18 mouse cellular contexts compared by ENCODE assay signal in genomic region chr7:138903886-138904435, GRCm38 (mm10). TPM values are rescaled to one million over a fixed set of nuclear protein-coding genes. Genes with fewer than 3 reads are reported as not detected.
A peak's percentile ranks its signal among the peaks of the same experiment; 100 is the strongest.
DNase-seq lines count a peak whose midpoint lies in the region; TF ChIP-seq lines count a peak whose summit lies in the region.
"Had no signal": no experiment of that assay in that cellular context is flagged by ENCODE, and none has a peak within 500 bp of the region (broad histone marks: within the 10 kb centered on the region; RNA-seq: fewer than 3 reads in every experiment).

No protein-coding gene starts in this region.

- WGBS in liver, adult 2 months: 12% methylated on average over 7 of the region's 7 CpGs

- no peak overlapping the region for H3K4me3 ChIP-seq in liver, adult 2 months (ENCODE audit: insufficient read depth, low read depth, low read length)
- H3K4me3 ChIP-seq: forebrain, embryonic 15.5 days; neural tube, embryonic 12.5 days had no signal

- peaks cover 37% of the 10 kb centered on the region for H3K79me2 ChIP-seq in liver, adult 2 months (ENCODE audit: control insufficient read depth, insufficient read depth, low read length)

- H3K36me3 ChIP-seq in liver, adult 2 months (ENCODE audit: control insufficient read depth, insufficient read depth, low read length): peaks cover 9% of the 10 kb centered on the region
- H3K36me3 ChIP-seq: forebrain, embryonic 15.5 days; neural tube, embryonic 12.5 days had no signal

- H3K9ac ChIP-seq in liver, adult 2 months (ENCODE audit: low read depth, low read length): peak overlapping the region; percentile 45
- H3K9ac ChIP-seq: forebrain, embryonic 15.5 days; lung, embryonic 14.5 days; neural tube, embryonic 12.5 days had no signal

- H3K27me3 ChIP-seq in liver, adult 2 months (ENCODE audit: control insufficient read depth, insufficient read depth, low read length): no peaks in the 10 kb centered on the region
- H3K27me3 ChIP-seq: forebrain, embryonic 15.5 days; neural tube, embryonic 12.5 days had no signal

- H3K27ac ChIP-seq in liver, adult 2 months (replicated peaks; ENCODE audit: insufficient read depth, low read depth, low read length): peak overlapping the region; percentile 71
- H3K27ac ChIP-seq: forebrain, embryonic 15.5 days; neural tube, embryonic 12.5 days had no signal

- peaks cover 32% of the 10 kb centered on the region for H3K4me1 ChIP-seq in liver, adult 2 months (ENCODE audit: control insufficient read depth, insufficient read depth, low read length)

- TF ChIP-seq CTCF in liver, adult 2 months (IDR thresholded peaks at IDR 0.05; ENCODE audit: low read depth, low read length): no peak

- TF ChIP-seq POLR2A in liver, adult 2 months (IDR thresholded peaks at IDR 0.05; ENCODE audit: extremely low read depth, insufficient read depth, low read length): no peak

- DNase-seq in liver, adult 2 months (ENCODE audit: extremely low read depth, low read depth, low spot score): peak; percentile 93
- DNase-seq in liver (no peak), MN1 (ENCODE audit: low spot score) (no peak)
- DNase-seq in kidney, adult 9 months: peak; percentile 89
- peak; percentile 24 to 45 for DNase-seq in kidney, postnatal 4 days
- DNase-seq in yolk sac, embryonic 10.5 days (ENCODE audit: low spot score): peak; percentile 52
- DNase-seq in lung, postnatal 36 days: no peak
- DNase-seq in left cerebral cortex, adult 9 months (ENCODE audit: low spot score in 2 of 2): no peak
- DNase-seq: adrenal gland, postnatal 25 days; cerebellum, adult 9-11 months; gastrocnemius, postnatal 10 days; heart, postnatal 36 days; left cerebral cortex, postnatal 4 days; lung, embryonic 14.5 days; right cerebral cortex, postnatal 25 days had no signal

RNA-seq across cellular contexts. Expression of gene Bnip3, which starts 5.4 kb away (rescaled TPM):
- 213 and 264 TPM in 2 replicates for total RNA-seq in liver, adult 2 months (2014; rRNA removed)
- polyA plus RNA-seq in liver, adult 2 months (2012; rRNA removed): 56.7 and 62.0 TPM in 2 replicates

RNA-seq across cellular contexts. Expression of gene Jakmip3, which starts 36.6 kb away (rescaled TPM):
- not detected in 2 replicates for total RNA-seq in liver, adult 2 months (2014; rRNA removed)
- 0.02 TPM in 1 of 2 replicates, not detected in the other for polyA plus RNA-seq in liver, adult 2 months (2012; rRNA removed)
- total RNA-seq: megakaryocyte-erythroid progenitor cell, adult 5-6 weeks had no signal
- polyA plus RNA-seq: lung, embryonic 14.5 days had no signal

RNA-seq across cellular contexts. Expression of gene Mapk1ip1, which starts 57.9 kb away (rescaled TPM):
- 3.6 and 5.4 TPM in 2 replicates for total RNA-seq in liver, adult 2 months (2014; rRNA removed)
- polyA plus RNA-seq in liver, adult 2 months (2012; rRNA removed): 15.0 and 27.6 TPM in 2 replicates

RNA-seq across cellular contexts. Expression of gene Ppp2r2d, which starts 58.1 kb away (rescaled TPM):
- total RNA-seq in liver, adult 2 months (2014; rRNA removed): 28.2 and 33.4 TPM in 2 replicates
- 11.6 and 15.0 TPM in 2 replicates for polyA plus RNA-seq in liver, adult 2 months (2012; rRNA removed)

Comparison
In these comparisons a context has a peak if more than half of its experiments do, and no peak if none do; other contexts are left out.
1. DNase-seq: peak in liver, adult 2 months (single experiment), kidney, adult 9 months (single experiment), kidney, postnatal 4 days (2 of 2) and yolk sac, embryonic 10.5 days (single experiment); none in liver (single experiment), lung, postnatal 36 days (single experiment), left cerebral cortex, adult 9 months (0 of 2) and MN1 (single experiment).